Mouse (Mus musculus): ENCODE data around the gene Rhox4a2. TPM values are rescaled to one million over a fixed set of nuclear protein-coding genes. Genes with fewer than 3 reads are reported as not detected.
"Not testable (repeated sequence)": the region's sequence is repeated elsewhere in the genome, so short reads cannot be mapped to it uniquely, and the experiment has no call there.

Gene Rhox4a2
- polyA plus RNA-seq (2012; ENCODE audit: insufficient read depth, insufficient read length, missing spikeins), result not detected in 2 replicates

- H3K4me3 ChIP-seq (ENCODE audit: insufficient read depth, low read depth, low read length); H3K27ac ChIP-seq (replicated peaks; ENCODE audit: low read depth, low read length); H3K4me1 ChIP-seq (ENCODE audit: control insufficient read depth, insufficient read depth, insufficient read length, low read length): not testable (repeated sequence)
Measured at GRCm38 (mm10) chrX:37390548-37390947, at the start of gene Rhox4a2. Gene Rhox4a2 (plus strand): TSS chrX:37390848.

GRCm38 (mm10) chrX:37379728-37380127 is 10.9 kb upstream of the Rhox4a2 start, which contains the start of gene Rhox3a2:
Gene Rhox3a2 (plus strand): TSS chrX:37380028.
- not testable (repeated sequence) for H3K4me3 ChIP-seq (ENCODE audit: insufficient read depth, low read depth, low read length); H3K4me1 ChIP-seq (ENCODE audit: control insufficient read depth, insufficient read depth, insufficient read length, low read length); H3K27ac ChIP-seq (replicated peaks; ENCODE audit: low read depth, low read length)

GRCm38 (mm10) chrX:37411767-37412166 is 21.1 kb downstream of the Rhox4a2 start, which contains the start of gene Rhox2b:
Gene Rhox2b (plus strand): TSS chrX:37412067.
- H3K4me1 ChIP-seq (ENCODE audit: control insufficient read depth, insufficient read depth, insufficient read length, low read length); H3K27ac ChIP-seq (replicated peaks; ENCODE audit: low read depth, low read length); H3K4me3 ChIP-seq (ENCODE audit: insufficient read depth, low read depth, low read length): not testable (repeated sequence)

- H3K27ac ChIP-seq (replicated peaks; ENCODE audit: low read depth, low read length); H3K4me1 ChIP-seq (ENCODE audit: control insufficient read depth, insufficient read depth, insufficient read length, low read length); H3K4me3 ChIP-seq (ENCODE audit: insufficient read depth, low read depth, low read length): not testable (repeated sequence)
Measured at GRCm38 (mm10) chrX:37432194-37432593, 41.5 kb downstream of the Rhox4a2 start, which contains the start of gene Rhox4b. Gene Rhox4b (plus strand): TSS chrX:37432494.

Other genes with a start within 250 kb of the Rhox4a2 start
- not detected in 2 replicates for gene Akap14, start 222.0 kb upstream of the Rhox4a2 start, polyA plus RNA-seq (2012; ENCODE audit: insufficient read depth, insufficient read length, missing spikeins)
- 1,758 and 1,801 TPM in 2 replicates for gene Ndufa1, start 199.7 kb upstream of the Rhox4a2 start, polyA plus RNA-seq (2012; ENCODE audit: insufficient read depth, insufficient read length, missing spikeins)
- 0.92 and 1.7 TPM in 2 replicates for gene Rnf113a1, start 199.6 kb upstream of the Rhox4a2 start, polyA plus RNA-seq (2012; ENCODE audit: insufficient read depth, insufficient read length, missing spikeins)
- gene Gm9, start 179.8 kb upstream of the Rhox4a2 start, polyA plus RNA-seq (2012; ENCODE audit: insufficient read depth, insufficient read length, missing spikeins), result not detected in 2 replicates
- not detected in 2 replicates for gene Rhox1, start 168.6 kb upstream of the Rhox4a2 start, polyA plus RNA-seq (2012; ENCODE audit: insufficient read depth, insufficient read length, missing spikeins)
- gene Rhox2a, start 145.9 kb upstream of the Rhox4a2 start, polyA plus RNA-seq (2012; ENCODE audit: insufficient read depth, insufficient read length, missing spikeins), result not detected in 2 replicates
- gene Rhox3a, start 140.9 kb upstream of the Rhox4a2 start, polyA plus RNA-seq (2012; ENCODE audit: insufficient read depth, insufficient read length, missing spikeins), result not detected in 2 replicates
- gene Rhox4a, start 125.5 kb upstream of the Rhox4a2 start, polyA plus RNA-seq (2012; ENCODE audit: insufficient read depth, insufficient read length, missing spikeins), result not detected in 2 replicates
- not detected in 2 replicates for gene Rhox3a2, start 10.8 kb upstream of the Rhox4a2 start, polyA plus RNA-seq (2012; ENCODE audit: insufficient read depth, insufficient read length, missing spikeins)
- gene Rhox2b, start 21.2 kb downstream of the Rhox4a2 start, polyA plus RNA-seq (2012; ENCODE audit: insufficient read depth, insufficient read length, missing spikeins), result not detected in 2 replicates
- gene Rhox4b, start 41.6 kb downstream of the Rhox4a2 start, polyA plus RNA-seq (2012; ENCODE audit: insufficient read depth, insufficient read length, missing spikeins), result not detected in 2 replicates
- gene Rhox2c, start 62.8 kb downstream of the Rhox4a2 start, polyA plus RNA-seq (2012; ENCODE audit: insufficient read depth, insufficient read length, missing spikeins), result not detected in 2 replicates
- not detected in 2 replicates for gene Rhox3c, start 67.7 kb downstream of the Rhox4a2 start, polyA plus RNA-seq (2012; ENCODE audit: insufficient read depth, insufficient read length, missing spikeins)
- gene Rhox4c, start 89.5 kb downstream of the Rhox4a2 start, polyA plus RNA-seq (2012; ENCODE audit: insufficient read depth, insufficient read length, missing spikeins), result not detected in 2 replicates
- not detected in 2 replicates for gene Rhox2d, start 102.6 kb downstream of the Rhox4a2 start, polyA plus RNA-seq (2012; ENCODE audit: insufficient read depth, insufficient read length, missing spikeins)
- not detected in 2 replicates for gene Rhox4d, start 123.5 kb downstream of the Rhox4a2 start, polyA plus RNA-seq (2012; ENCODE audit: insufficient read depth, insufficient read length, missing spikeins)
- gene Rhox2e, start 139.6 kb downstream of the Rhox4a2 start, polyA plus RNA-seq (2012; ENCODE audit: insufficient read depth, insufficient read length, missing spikeins), result not detected in 2 replicates
- gene Rhox3e, start 151.2 kb downstream of the Rhox4a2 start, polyA plus RNA-seq (2012; ENCODE audit: insufficient read depth, insufficient read length, missing spikeins), result not detected in 2 replicates
- gene Rhox4e, start 166.6 kb downstream of the Rhox4a2 start, polyA plus RNA-seq (2012; ENCODE audit: insufficient read depth, insufficient read length, missing spikeins), result not detected in 2 replicates
- not detected in 2 replicates for gene Rhox2f, start 180.6 kb downstream of the Rhox4a2 start, polyA plus RNA-seq (2012; ENCODE audit: insufficient read depth, insufficient read length, missing spikeins)
- not detected in 2 replicates for gene Rhox3f, start 190.1 kb downstream of the Rhox4a2 start, polyA plus RNA-seq (2012; ENCODE audit: insufficient read depth, insufficient read length, missing spikeins)
- not detected in 2 replicates for gene Rhox4f, start 216.9 kb downstream of the Rhox4a2 start, polyA plus RNA-seq (2012; ENCODE audit: insufficient read depth, insufficient read length, missing spikeins)
- not detected in 2 replicates for gene Rhox3g, start 237.8 kb downstream of the Rhox4a2 start, polyA plus RNA-seq (2012; ENCODE audit: insufficient read depth, insufficient read length, missing spikeins)

Measured in brown adipose tissue, adult 24 weeks (tissue).